Mouse (Mus musculus) MEL (cell line): ENCODE measurements around the gene Tmprss11e. TPM values are rescaled to one million over a fixed set of nuclear protein-coding genes. Genes with fewer than 3 reads are reported as not detected.

Source experiments
- DNase-seq: peaks from one replicate; pipeline ENCODE4 v3.0.0; 2011; ENCODE audit warnings: low read depth, low spot score
- H3K27ac ChIP-seq: 2 replicates; pipeline ENCODE4 v1.5.1; 2012; ENCODE audit warnings: low read depth, mild to moderate bottlenecking, control low read depth, low read length, moderate library complexity; ENCODE audit not compliant: control insufficient read depth
- H3K27me3 ChIP-seq, 2 experiments: fragments of 150-350 bp in 1 of 2; sonication (generic) in 1 of 2; 2 replicates each; pipeline ENCODE4 v1.6.1; 2012; ENCODE audit warnings: low read length in 2 of 2, mild to moderate bottlenecking in 2 of 2, improper control_type of control experiment in 1 of 2, moderate library complexity in 1 of 2; ENCODE audit not compliant: insufficient read depth in 2 of 2, control insufficient read depth in 1 of 2
- H3K36me3 ChIP-seq, 2 experiments: 2 replicates each; pipeline ENCODE4 v1.6.1; 2012 to 2014; ENCODE audit warnings: low read length in 2 of 2, improper control_type of control experiment in 1 of 2, inconsistent platforms in 1 of 2, mild to moderate bottlenecking in 1 of 2; ENCODE audit not compliant: insufficient read depth in 2 of 2, control insufficient read depth in 1 of 2
- H3K4me1 ChIP-seq, 2 experiments: fragments of 150-350 bp in 1 of 2; sonication (generic) in 1 of 2; 2 replicates each; pipeline ENCODE4 v1.6.1; 2012; ENCODE audit warnings: low read length in 2 of 2, improper control_type of control experiment in 1 of 2, mild to moderate bottlenecking in 1 of 2; ENCODE audit not compliant: insufficient read depth in 2 of 2, control insufficient read depth in 1 of 2
- H3K4me3 ChIP-seq, 2 experiments: fragments of 150-350 bp in 1 of 2; sonication (generic) in 1 of 2; 2 replicates each; pipeline ENCODE4 v1.5.1; 2012; ENCODE audit warnings: low read depth in 2 of 2, low read length in 2 of 2, mild to moderate bottlenecking in 2 of 2, moderate library complexity in 2 of 2, control low read depth in 1 of 2, improper control_type of control experiment in 1 of 2; ENCODE audit not compliant: control insufficient read depth in 1 of 2, insufficient read depth in 1 of 2
- H3K79me2 ChIP-seq: 2 replicates; pipeline ENCODE4 v1.6.1; 2012; ENCODE audit warnings: mild to moderate bottlenecking, low read length, moderate library complexity; ENCODE audit not compliant: control insufficient read depth, poor library complexity, insufficient read depth
- H3K9ac ChIP-seq: 2 replicates; pipeline ENCODE4 v1.6.1; 2012; ENCODE audit warnings: low read depth, mild to moderate bottlenecking, control low read depth, low read length, moderate library complexity; ENCODE audit not compliant: control insufficient read depth, poor library complexity, severe bottlenecking
- H3K9me3 ChIP-seq: fragments of 150-350 bp; sonication (generic); replicated peaks from 2 replicates; pipeline ENCODE4 v1.6.1; 2012; ENCODE audit warnings: mild to moderate bottlenecking, low read length, improper control_type of control experiment, moderate library complexity; ENCODE audit not compliant: insufficient read depth
- CHD1 ChIP-seq: IDR thresholded peaks from 2 replicates; pipeline ENCODE4 v1.6.1; 2012; ENCODE audit warnings: low read depth, mild to moderate bottlenecking, inconsistent platforms, low read length, improper control_type of control experiment
- CTCF ChIP-seq, 3 experiments: IDR thresholded peaks in 2 of 3; conservative IDR thresholded peaks in 1 of 3; 2 replicates each; pipeline ENCODE4 v1.5.1; 2011 to 2012; ENCODE audit warnings: low read length in 3 of 3, low read depth in 2 of 3, mild to moderate bottlenecking in 2 of 3, improper control_type of control experiment in 1 of 3, inconsistent platforms in 1 of 3, mixed read lengths in 1 of 3, moderate library complexity in 1 of 3; ENCODE audit not compliant: control insufficient read depth in 1 of 3, insufficient read depth in 1 of 3, poor library complexity in 1 of 3, severe bottlenecking in 1 of 3
- E2F4 ChIP-seq: IDR thresholded peaks from 2 replicates; pipeline ENCODE4 v1.6.1; 2011; ENCODE audit warnings: low read depth, low read length, improper control_type of control experiment, borderline replicate concordance
- HCFC1 ChIP-seq: IDR thresholded peaks from 2 replicates; pipeline ENCODE4 v1.6.1; 2012; ENCODE audit warnings: low read depth, mild to moderate bottlenecking, inconsistent platforms, low read length, improper control_type of control experiment, moderate library complexity
- MAFK ChIP-seq: IDR thresholded peaks from 2 replicates; pipeline ENCODE4 v1.6.1; 2011; ENCODE audit warnings: low read depth, mild to moderate bottlenecking, low read length, improper control_type of control experiment, borderline replicate concordance
- MAZ ChIP-seq: IDR thresholded peaks from 2 replicates; pipeline ENCODE4 v1.6.1; 2012; ENCODE audit warnings: low read depth, mild to moderate bottlenecking, inconsistent platforms, low read length, improper control_type of control experiment
- MEF2A ChIP-seq: IDR thresholded peaks from 2 replicates; pipeline ENCODE4 v1.6.1; 2014; ENCODE audit warnings: low read depth, mild to moderate bottlenecking, inconsistent platforms, low read length, improper control_type of control experiment; ENCODE audit not compliant: poor library complexity, insufficient replicate concordance, severe bottlenecking; ENCODE audit errors: extremely low read depth
- MYB ChIP-seq: IDR thresholded peaks from 2 replicates; pipeline ENCODE4 v1.6.1; 2011; ENCODE audit warnings: mild to moderate bottlenecking, low read depth, low read length, improper control_type of control experiment
- NELFE ChIP-seq: IDR thresholded peaks from 2 replicates; pipeline ENCODE4 v1.6.1; 2011; ENCODE audit warnings: low read depth, low read length, improper control_type of control experiment
- POLR2A ChIP-seq, 2 experiments: IDR thresholded peaks; 2 replicates each; pipeline ENCODE4 v1.6.1; 2011 to 2012; ENCODE audit warnings: low read length in 2 of 2, mild to moderate bottlenecking in 2 of 2, control low read depth in 1 of 2, improper control_type of control experiment in 1 of 2, low read depth in 1 of 2, moderate library complexity in 1 of 2; ENCODE audit not compliant: control insufficient read depth in 1 of 2, insufficient read depth in 1 of 2, poor library complexity in 1 of 2
- RAD21 ChIP-seq: IDR thresholded peaks from 2 replicates; pipeline ENCODE4 v1.6.1; 2011; ENCODE audit warnings: mild to moderate bottlenecking, low read depth, low read length, improper control_type of control experiment
- SMC3 ChIP-seq: IDR thresholded peaks from 2 replicates; pipeline ENCODE4 v1.6.1; 2011; ENCODE audit warnings: low read depth, low read length, improper control_type of control experiment
- TBP ChIP-seq: IDR thresholded peaks from 2 replicates; pipeline ENCODE4 v1.8.0; 2011; ENCODE audit warnings: low read depth, low read length, improper control_type of control experiment
- TCF12 ChIP-seq: IDR thresholded peaks from 2 replicates; pipeline ENCODE4 v1.6.1; 2014; ENCODE audit warnings: low read depth, mild to moderate bottlenecking, inconsistent platforms, low read length, improper control_type of control experiment, moderate library complexity
- USF1 ChIP-seq: IDR thresholded peaks from 2 replicates; pipeline ENCODE4 v1.6.1; 2014; ENCODE audit warnings: low read depth, mild to moderate bottlenecking, inconsistent platforms, low read length, improper control_type of control experiment, moderate library complexity
- ZC3H11A ChIP-seq: IDR thresholded peaks from 2 replicates; pipeline ENCODE4 v1.6.1; 2012; ENCODE audit warnings: low read depth, mild to moderate bottlenecking, inconsistent platforms, low read length, improper control_type of control experiment
- ZKSCAN1 ChIP-seq: IDR thresholded peaks from 2 replicates; pipeline ENCODE4 v1.6.1; 2012; ENCODE audit warnings: low read depth, mild to moderate bottlenecking, inconsistent platforms, low read length, improper control_type of control experiment, moderate library complexity
- ZMIZ1 ChIP-seq: IDR thresholded peaks from 2 replicates; pipeline ENCODE4 v1.6.1; 2012; ENCODE audit warnings: low read depth, mild to moderate bottlenecking, inconsistent platforms, low read length, improper control_type of control experiment, moderate library complexity
- polyA plus RNA-seq, 2 experiments: library from polyadenylated mRNA; stranded (reverse) in 1 of 2; unstranded in 1 of 2; fragments of >175 nt in 1 of 2; fragments of >200 nt in 1 of 2; gene quantifications; 2 replicates each; pipeline versions ENCODE4 v1.2.1 to v1.2.4; 2012; ENCODE audit warnings: low replicate concordance in 2 of 2, low read depth in 1 of 2; ENCODE audit not compliant: insufficient read length in 2 of 2, insufficient read depth in 1 of 2, missing spikeins in 1 of 2
- total RNA-seq: library from RNA; depleted of rRNA; stranded (reverse); fragments of 300-350 nt; gene quantifications from 2 replicates; pipeline ENCODE4 v1.2.3, GENCODE M21; 2012

Tmprss11e gene
- total and polyA plus RNA-seq, 3 experiments: not detected

- no peaks in the 10 kb centered on the region for H3K4me1 ChIP-seq
- no peak overlapping the region for H3K4me3 ChIP-seq
- H3K27me3 ChIP-seq: peaks cover 0 to 2% of the 10 kb centered on the region in 2 experiments; a peak in 2 of 4 replicates
- no peaks in the 10 kb centered on the region for H3K79me2 ChIP-seq
- TF ChIP-seq RAD21 (no peak), NELFE (no peak), USF1 (no peak), HCFC1 (no peak), TBP (no peak), MYB (no peak), CTCF (IDR thresholded peaks at IDR 0.05 in 2 of 3, conservative IDR thresholded peaks at IDR 0.05 in 1 of 3; ENCODE audit: control insufficient read depth in 1 of 3, insufficient read depth in 1 of 3, low read depth in 2 of 3, low read length in 3 of 3, poor library complexity in 1 of 3, severe bottlenecking in 1 of 3) (no peak), ZC3H11A (no peak), POLR2A (IDR thresholded peaks at IDR 0.05; ENCODE audit: control insufficient read depth in 1 of 2, insufficient read depth in 1 of 2, low read depth in 1 of 2, low read length in 2 of 2, poor library complexity in 1 of 2) (no peak), MAFK (no peak), ZMIZ1 (no peak), TCF12 (no peak), MEF2A (no peak)
- DNase-seq: no peak
- H3K27ac ChIP-seq: no peak overlapping the region
- no peaks in the 10 kb centered on the region for H3K36me3 ChIP-seq
- no peak overlapping the region for H3K9ac ChIP-seq
- H3K9me3 ChIP-seq: no peaks in the 10 kb centered on the region
Observed at GRCm38 (mm10) chr5:86783059-86783458, 37.4 kb upstream of the Tmprss11e start.

GRCm38 (mm10) chr5:86778471-86778870, 32.9 kb upstream of the Tmprss11e start:
- Histone ChIP-seq H3K79me2 (no peaks in the 10 kb centered on the region), H3K27ac (no peak overlapping the region), H3K36me3 (no peaks in the 10 kb centered on the region), H3K9ac (no peak overlapping the region), H3K4me1 (no peaks in the 10 kb centered on the region), H3K9me3 (no peaks in the 10 kb centered on the region), H3K27me3 (no peaks in the 10 kb centered on the region; a peak in 1 of 4 replicates)
- TF ChIP-seq SMC3 (no peak), ZC3H11A (no peak), CHD1 (no peak), E2F4 (no peak), MAZ (no peak), ZKSCAN1 (no peak)
- TF ChIP-seq, all 39 proteins: peak for 0
- no peak for DNase-seq
- H3K4me3 ChIP-seq: no peak overlapping the region
